Mouse (Mus musculus) cortical plate, adult 2 months (tissue): ENCODE measurements around the gene Sept7.

Experiments used
- CTCF ChIP-seq: fragments of 200-500 bp; IDR thresholded peaks from 2 replicates; pipeline ENCODE4 v1.5.1; 2011; ENCODE audit warnings: mild to moderate bottlenecking, control low read depth, low read length; ENCODE audit not compliant: insufficient read depth; ENCODE audit errors: extremely low read depth
- POLR2A ChIP-seq: fragments of 200-500 bp; IDR thresholded peaks from 2 replicates; pipeline ENCODE4 v1.6.1; 2011; ENCODE audit warnings: mild to moderate bottlenecking, low read length, control low read depth; ENCODE audit not compliant: insufficient read depth; ENCODE audit errors: extremely low read depth

DNA sequence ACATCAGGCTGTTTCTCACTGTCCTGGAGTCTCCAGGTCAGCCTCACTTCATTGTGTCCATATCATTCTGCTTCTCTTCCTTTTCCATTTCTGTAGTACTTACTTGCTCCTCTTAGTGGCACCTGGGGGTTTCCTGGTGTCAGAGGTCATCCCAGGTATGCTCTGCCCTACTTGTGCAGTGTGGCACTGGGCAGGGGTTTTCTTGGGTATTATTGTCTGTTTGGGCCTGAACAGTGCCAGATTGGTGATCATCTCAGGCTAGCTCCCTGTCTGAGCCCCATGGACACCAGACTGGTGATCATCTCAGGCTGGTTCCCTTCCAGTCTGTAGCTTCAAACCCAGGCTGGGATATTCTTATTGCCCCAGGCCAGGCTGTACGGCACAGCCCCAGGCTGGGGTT lies 88.2 kb downstream of the Sept7 start:
- TF ChIP-seq CTCF (no peak), POLR2A (no peak)
